Mouse (Mus musculus): Measurements from ENCODE around the gene Tmprss4.
A peak's percentile ranks its signal among the peaks of the same experiment; 100 is the strongest.

The Tmprss4 gene

DNA sequence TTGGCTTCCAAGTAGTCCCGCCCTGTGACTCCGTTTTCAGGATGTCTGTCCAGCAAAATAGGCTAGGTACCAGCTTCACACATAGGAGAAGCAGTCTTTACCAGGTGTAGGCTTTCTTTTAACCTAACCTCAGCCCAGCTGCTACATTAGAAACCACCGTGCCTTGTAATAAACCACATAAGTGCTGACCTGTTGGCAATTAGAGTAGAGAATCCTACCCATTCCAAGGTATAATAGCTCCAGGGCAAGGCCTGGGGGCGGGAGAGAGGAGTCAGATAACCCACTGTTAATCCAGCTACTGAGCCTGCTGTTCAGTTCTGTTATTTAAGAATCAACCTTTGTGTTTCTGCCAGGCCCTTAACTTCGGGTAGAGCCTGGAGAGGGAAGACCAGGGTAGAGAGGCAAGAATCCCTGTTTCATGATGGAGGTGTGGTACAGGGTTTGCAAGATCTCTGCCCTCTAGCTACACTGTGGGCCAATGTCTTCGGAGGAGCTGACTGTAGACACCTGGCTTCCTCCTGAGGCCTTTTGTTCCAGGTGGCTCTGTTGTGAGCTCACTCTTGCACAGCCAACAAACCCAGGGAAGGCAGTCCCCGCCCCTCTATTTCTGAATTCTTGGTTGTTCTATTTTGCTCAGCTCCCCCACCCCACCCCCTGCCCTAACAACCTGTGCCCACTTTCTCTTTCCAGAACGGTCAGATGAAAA lies 7.6 kb downstream of the Tmprss4 start:
- no peak for DNase-seq

DNA sequence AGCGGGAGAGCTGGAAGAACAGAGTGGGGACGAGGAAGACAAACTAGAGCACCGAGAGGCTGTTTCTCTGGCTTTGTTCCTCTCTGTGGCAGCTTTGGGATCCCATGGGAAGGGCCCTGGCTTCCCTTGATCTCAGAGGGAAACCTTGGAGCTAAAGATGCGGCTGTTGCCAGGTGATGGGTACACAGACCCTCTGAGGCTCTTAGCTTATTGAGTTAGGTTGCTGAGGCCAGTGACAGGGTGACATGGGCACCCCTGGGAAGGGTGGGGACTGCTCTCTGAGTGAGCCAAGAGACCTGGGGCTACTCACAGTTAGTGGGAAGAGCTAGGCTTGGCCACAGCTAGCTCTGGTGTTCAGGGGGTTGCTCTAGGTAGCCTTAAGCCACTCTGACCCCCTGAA lies 8.4 kb downstream of the Tmprss4 start:
- DNase-seq: no peak

DNA sequence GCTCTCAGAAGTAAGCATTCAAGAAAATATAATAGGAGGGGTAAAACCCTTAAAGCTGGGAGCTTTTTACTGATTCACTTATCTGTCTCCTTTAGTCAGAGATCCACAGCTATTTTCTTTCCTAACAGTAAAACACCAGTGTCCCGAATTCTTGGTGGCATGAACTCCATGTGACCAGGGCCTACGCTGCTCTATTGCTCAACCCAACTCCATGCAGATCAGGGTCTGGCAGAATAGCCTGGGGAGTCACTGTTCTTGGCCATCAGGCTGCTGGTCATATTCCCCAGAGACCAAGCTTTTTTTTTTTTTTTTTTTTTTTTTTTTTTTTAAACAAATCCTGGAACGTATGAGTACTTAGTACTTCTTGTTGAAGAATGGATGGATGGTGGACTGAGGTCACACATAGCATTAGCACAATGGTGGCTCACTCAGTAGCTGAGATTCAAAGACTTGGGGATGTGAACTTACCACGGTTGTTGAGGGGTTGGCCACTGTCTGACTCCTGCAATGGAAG lies 14.2 kb downstream of the Tmprss4 start:
- DNase-seq: no peak

DNA sequence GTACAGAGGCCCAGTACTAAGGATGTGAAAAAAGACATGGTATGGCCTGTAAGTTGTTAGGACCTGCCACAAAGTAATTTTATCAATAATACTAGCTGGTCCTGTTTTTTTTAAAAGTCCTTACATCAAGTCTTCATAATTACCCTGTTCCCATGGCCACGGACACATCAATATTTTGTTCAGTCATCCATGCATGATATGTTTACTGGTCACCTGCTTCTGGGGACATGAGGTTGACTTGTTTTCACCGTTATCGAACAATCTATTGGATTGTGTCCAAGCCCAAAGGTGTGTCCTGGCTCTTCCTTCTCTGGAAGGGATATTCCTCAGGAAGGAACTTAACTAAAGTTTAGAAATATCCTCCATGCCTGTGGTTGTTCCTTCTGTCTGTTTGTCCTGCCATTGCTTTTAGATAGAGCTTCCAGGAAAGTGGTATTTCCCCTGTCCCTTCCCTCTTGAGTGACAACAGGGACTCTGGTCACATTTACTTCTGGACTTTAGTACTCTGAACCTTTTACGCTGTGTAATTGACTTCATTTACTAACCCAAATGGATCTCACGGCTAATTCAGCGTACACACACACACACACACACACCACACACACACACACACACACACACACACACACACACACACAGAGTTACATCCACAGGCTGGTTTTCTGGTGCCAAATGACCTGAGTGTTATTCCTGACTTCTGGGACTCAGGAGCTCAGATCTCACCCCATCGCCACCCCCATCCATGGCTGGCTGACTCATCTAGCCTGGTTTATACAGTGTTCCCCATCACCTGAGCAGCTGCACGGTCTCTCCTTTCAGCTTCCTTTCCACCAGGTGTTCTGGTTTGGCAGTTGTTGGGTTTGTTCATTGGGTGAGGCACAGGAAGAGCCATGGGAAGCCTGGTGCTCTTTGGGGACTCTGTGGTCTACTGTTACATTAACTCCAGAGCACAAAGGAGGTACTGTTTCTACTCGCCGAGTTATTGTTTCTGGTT lies 15.0 kb downstream of the Tmprss4 start:
- no peak for DNase-seq

DNA sequence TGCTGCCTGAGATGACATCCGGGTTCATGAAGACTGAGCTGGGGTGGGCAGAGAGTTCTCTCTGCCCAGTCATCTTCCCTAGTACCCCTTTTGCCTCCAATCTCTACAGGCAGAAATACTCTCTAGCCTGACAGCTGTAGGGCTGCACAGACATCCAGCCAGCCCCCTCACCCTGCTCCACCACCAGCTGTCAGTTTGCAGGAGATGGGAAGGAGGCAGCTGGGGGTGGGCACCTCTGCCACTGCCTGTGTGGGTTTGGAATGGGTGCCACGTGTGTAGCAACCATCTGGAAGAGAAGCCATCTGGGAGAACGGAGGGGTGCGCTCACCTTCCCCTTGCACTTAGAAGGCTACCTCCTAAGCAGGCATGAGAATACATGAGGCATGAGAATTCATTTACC lies 18.6 kb downstream of the Tmprss4 start:
- DNase-seq: peak; percentile 87

DNA sequence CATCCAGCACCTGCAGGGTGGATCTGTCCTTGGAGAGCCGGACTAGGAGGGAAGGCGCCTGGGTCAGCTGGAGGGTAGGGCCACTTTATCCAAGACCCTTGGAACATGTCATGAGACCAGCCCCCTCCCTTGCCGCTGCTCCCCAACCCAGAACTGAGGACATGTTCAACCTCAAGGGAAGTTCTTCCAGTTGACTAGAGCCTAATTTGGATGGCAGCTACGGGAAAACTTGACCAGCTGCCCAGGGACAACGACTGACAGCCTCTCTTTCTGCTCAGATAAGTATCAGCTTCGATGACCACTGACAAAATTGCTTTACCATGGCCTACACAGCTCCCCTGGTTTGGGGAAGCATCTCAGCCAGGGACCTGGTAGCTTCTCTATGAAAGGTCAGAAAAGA lies 20.6 kb downstream of the Tmprss4 start:
- DNase-seq: no peak

DNA sequence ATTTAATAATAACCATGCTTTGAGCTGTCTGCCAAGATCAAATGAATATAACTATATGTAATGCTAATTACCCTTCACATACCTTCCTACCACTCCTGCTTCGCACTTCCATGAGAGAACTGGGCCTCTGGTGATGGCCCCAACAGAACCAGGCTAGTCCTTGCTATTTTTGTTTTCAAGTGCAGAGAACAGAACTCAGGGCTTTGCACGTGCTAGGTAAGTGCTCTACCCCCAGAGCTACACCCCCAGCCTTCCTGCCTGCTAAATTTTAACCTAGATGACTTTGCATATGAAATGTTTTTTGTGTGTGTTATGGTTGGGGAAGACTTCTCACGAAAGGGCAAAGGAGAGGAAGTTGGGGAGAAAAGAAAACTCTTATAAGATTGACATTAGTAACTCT lies 21.4 kb downstream of the Tmprss4 start:
- DNase-seq: no peak

DNA sequence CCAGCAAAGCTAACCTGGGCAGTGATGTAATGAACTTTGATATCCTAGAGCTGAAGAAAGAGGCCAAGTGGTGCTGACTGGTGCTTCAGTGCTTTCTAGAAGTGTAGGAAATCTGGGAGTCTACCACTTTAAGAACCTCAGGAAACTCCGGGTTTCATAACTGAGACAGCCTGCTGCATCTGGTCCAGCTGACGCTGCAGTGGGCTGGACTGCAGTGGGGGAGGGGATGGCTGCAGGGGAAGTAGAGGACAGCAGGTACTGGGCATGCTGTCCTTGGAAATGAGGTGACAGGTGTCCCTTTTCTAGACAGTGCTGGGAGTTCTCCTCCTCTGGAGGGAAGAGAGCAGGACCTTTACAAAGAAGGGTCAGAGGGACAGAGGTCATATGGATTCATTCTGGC lies 22.1 kb downstream of the Tmprss4 start, which contains the start of gene BC049352:
TSS of gene BC049352 (plus strand) at position 238 of the 400 bp plus-strand sequence.
- peak; percentile 33 for DNase-seq

DNA sequence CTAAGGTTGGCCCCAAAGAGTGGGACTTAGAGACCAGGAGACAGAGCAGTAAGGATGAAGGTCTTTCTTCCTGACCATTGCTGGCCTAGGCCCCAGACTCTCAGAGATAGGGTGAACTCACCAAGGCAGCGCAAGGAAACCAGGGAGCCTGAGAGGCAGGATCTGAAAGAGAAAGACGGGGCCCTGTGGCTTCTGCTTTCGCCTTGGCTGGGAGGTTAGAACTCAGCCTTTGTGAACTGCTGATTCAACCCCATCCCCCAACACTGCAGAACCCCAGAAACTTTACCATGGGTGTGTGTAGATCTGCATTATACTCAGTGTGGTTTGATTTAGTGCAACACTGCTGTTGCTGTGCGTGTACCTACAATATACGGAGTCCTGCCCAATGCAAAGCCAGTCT lies 24.6 kb downstream of the Tmprss4 start:
- no peak for DNase-seq

DNA sequence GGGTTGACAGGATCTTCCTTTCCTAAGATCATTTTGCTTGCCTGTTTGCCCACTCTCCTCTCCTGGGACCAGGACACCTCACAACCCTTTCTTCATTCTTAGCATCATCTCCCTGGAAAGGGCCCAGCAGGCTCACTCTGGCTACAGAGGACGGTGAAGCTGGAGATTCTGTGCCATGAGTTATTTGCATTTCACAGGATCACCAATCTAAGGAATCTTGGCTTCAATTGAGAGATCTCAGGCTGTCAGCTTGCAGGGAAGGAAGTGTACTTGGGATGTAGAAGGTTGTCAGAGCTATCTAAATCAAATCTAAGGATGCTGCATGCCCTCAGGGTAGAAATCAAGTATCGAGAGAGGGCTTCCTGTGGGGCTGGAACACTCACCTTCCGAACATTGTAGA lies 30.4 kb downstream of the Tmprss4 start:
- no peak for DNase-seq

DNA sequence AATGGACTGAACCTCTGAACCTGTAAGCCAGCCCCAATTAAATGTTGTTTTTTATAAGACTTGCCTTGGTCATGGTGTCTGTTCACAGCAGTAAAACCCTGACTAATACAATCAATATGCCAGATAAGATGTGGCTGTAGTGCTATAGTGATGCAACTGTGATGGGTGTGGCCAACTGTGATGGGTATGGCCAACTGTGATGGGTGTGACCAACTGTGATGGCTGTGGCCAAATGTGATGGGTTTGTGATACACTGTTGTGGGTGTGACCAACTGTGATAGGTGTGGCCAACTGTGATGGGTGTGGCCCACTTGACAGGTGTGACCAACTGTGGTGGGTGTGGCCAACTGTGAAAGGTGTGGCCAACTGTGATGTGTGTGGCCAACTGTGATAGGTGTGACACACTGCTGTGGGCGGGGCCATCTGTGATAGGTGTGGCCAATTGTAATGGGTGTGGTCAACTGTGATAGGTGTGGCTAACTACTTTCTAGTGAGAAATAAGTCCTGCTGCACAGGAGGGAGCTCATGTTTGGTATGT lies 32.8 kb downstream of the Tmprss4 start:
- no peak for DNase-seq

DNA sequence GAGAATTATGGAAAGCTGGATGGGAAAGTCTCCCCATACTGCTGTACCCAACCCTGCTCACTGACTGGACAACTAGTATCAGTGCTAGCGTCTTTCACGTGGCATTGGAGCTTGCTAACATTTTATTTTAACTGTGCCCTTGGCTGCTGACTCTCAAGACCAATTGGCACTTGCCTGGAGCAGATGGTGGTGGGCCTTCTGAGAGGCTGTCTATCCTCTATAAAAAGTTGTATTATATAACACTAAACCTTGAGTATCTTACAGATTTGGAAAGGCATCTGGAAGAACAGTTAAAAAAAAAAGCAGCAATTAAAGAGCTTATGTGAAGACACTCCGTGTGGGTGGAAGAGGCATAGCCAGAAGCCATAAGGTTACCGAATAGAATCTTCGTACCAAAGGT lies 33.7 kb downstream of the Tmprss4 start:
- peak; percentile 70 for DNase-seq

DNA sequence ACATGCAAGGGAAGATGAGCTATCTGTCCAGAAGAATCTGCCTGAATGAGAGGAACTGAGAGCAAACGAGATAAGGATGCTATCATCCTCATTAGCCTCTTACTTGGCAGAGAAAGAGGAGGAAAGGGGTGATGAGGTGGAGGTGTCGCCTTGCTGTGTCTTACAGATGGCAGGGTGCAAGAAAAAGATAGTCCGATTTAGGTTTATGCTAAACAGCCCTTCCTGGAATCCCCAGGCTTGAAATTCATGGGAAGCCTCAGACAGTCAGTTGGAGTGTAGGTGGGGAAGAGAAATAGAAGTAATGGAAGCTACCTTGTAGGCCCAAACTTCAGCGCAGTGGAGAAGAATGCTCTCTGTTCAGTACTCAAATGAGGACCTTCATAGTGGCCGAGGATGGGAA lies 36.0 kb downstream of the Tmprss4 start:
- no peak for DNase-seq

DNA sequence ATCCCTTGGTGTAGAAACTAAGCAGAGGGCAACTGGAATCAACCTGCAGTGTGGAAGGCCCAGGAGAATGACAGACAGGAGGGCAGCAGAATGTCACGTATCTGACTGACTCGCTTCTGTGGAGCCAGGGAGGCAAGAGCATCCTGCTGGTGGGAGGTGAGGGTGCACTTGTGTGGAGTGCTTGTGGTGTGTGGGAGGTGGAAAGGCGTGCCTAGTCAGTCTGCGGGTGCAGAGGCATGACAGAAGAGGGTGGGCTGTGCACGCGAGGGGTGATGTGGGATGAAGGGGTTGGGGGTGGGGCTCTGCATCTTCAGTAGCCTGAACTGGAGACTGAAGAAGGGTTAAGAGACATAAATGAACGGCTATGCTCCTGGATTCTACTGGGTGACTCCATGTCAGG lies 50.5 kb downstream of the Tmprss4 start:
- DNase-seq: no peak

DNA sequence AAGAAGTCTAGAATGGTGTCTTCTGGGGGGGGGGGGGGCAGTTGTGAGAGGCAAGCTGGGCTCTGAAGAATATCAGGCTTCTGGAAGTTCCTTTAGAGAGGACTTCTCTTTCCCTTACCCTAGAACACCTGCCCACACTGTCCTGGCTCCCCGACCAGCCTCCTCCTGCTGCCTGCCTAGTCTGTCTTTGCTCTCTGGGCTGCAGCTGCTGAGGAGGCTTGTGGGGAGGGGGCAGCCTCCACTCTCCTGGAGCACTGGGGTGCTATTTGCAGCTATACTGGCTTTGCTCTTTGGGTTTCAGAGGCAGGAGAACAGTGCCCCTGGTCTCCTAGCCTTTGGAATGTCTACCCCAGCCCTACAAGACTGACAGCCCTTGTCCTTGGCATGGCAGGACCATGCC lies 53.0 kb downstream of the Tmprss4 start:
- DNase-seq: no peak

DNA sequence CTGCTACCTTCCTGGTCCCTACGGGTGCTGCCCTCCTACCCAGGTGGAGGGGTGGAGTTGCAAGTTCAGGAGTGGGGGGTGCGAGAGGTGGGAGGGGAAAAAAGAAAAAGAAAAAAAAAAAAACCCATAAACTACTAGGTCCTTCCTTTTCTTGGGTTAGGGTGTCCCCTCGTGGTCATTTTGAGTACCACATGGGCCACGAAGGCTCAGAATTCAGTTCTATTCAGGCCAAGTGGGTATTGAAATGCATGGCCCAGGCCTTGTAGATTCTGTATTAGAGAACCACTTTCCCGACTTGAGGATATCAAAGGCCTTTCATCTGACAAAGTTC lies 57.7 kb downstream of the Tmprss4 start:
- peak; percentile 77 for DNase-seq

DNA sequence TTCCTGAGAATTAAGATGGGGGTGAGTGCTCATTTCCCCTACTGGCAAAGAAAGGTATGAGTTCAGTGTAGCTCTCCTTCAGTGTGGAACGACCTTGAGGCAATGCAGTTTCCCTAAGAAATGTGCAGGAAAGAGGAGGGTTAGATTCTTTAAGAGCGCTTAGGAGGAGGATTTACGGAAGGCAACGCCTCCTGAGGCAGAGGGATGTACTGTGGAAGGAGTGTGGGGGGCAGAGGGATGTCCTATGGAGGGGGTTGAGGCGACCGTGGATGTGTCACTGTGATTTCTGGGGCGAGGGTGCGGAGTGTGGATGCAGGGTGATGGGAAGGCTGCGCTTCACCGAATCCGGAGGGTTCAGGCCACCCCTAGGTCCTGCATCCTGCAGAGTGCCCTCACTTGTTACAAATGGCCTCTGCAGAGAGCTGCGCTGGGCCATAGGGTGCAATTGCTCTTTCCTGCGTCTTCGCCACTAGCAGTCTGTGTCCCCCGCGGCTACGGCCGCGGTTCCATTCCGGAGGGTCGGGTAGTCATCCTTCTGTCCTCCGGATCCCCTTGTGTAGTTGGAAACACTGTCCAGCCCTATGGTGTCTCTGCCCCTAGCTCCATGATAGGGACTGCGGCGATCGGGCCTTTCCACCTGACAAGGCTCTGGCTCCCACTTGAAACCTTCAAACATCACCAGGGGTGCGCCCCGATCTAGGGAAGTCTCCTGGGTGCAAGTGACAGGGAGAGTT lies 58.2 kb downstream of the Tmprss4 start:
- peak; percentile 53 for DNase-seq

DNA sequence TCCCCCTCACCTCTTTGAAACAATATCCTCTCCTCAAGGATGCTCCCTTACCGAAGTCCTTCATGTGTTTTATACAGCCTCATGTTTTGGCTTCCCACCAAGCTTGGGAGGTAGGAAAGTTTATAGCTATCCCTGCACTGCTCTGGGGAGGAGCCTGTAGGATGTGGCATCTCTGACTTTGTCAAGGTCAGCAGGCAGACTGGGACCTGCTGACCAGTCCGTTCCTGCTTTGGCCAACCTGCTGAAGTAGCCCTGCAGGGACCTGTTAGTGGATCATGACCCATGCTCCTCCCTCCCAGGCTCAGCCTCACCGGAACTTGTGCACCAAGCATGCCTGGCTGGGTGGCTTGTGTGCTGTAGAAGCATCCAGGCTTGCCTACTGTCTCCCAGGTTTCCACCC lies 61.2 kb downstream of the Tmprss4 start:
- DNase-seq: no peak

DNA sequence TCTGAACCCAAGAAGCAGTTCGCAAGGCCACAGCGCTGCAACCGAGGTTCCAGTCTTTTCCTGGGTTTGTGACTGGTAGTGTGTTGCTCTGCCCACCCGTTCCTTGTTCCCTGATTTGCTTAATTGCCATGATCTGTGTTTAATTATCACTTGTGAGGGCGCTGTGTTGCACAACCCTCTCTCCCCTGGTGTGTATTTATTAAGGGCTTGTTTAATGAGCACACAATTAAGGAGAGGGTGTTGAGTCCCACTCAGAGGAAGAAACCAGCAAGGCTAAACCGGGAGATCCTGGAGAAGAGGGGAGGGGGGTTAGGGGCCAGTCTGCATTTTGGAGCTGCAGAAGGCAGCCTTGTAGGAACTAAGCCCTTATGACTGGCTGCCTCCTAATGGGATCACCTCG lies 62.9 kb downstream of the Tmprss4 start:
- DNase-seq: no peak

DNA sequence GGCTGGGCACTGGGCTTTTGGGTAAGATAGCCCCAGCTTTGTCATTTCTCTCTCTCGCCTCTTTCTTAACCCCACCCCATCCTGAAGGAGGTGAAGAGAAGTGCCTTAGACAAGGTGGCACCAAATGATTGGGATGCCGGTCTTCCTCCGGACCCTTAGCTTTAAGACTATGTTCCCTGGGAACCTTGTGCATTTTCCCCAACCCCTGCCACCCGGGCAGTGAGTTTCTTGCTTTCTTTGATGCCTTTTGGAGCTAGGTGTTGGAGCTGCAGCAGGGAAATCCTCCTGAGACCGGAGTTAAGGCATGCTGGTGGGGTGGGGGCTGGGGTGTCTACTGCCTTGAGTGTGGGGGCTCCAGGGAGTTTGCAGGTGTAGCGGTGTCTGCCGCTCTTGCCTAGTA lies 64.8 kb downstream of the Tmprss4 start:
- no peak for DNase-seq

DNA sequence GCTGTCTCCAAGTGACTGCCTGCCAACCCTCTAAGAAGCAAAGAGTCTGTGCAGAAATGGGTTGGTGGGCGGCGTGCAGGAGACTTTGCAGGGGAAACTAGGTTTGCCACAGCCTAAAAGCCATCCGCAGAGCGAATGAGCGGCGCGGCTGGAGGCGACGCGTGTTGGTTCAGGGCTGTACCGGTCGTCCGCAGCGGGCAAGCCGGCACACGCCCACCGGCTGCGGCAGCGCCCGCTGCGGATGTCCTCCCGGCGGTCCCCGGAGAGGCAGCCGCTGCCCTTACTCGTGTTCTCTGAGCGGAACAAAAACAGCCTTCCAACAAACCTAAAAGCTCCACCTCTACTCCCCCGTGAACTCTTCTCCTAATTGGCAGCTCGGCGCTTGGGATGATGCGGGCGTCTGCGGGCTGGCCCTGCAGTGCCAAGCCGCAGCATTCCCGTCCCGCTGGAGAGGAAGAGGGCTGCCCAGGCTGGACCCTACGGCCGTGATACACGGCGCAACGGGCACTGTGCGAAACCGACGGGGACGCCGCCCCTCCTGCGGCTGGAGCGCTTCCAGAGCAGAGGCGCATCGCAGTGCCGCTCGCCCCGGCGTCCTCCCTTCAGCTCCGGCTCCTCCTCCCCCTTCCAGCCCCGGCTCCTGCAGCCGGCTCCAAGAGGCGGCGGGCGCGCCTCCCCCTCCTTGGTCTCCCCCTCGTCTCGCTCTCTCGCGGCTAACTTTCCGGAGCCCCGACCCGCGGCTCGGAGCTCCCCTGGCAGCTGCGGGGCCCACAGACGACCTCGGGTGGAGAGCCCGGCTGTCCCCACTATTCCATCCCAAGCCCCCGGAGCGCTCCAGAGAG lies 65.5 kb downstream of the Tmprss4 start, which contains the start of gene Scn4b:
TSS of gene Scn4b (plus strand) at position 205 of the 842 bp plus-strand sequence.
- peak; percentile 68 for DNase-seq
